Mouse (Mus musculus): ENCODE measurements around the gene H3f3b. TPM values are rescaled to one million over a fixed set of nuclear protein-coding genes. Genes with fewer than 3 reads are reported as not detected.
A peak's percentile ranks its signal among the peaks of the same experiment; 100 is the strongest.

The H3f3b gene
- polyA plus RNA-seq, 1 experiment, result 633 TPM

GRCm38 (mm10) chr11:116000607-116001006 lies 27.2 kb downstream of the H3f3b start:
- no peak for TF ChIP-seq FOSL1 (IDR thresholded peaks at IDR 0.05; ENCODE audit: insufficient read depth, low read length, poor library complexity, severe bottlenecking)
- no peak for TF ChIP-seq USF1 (IDR thresholded peaks at IDR 0.05; ENCODE audit: low read depth)
- no peak for TF ChIP-seq MYOG (IDR thresholded peaks at IDR 0.05; ENCODE audit: control insufficient read depth, extremely low read depth, insufficient read length)
- TF ChIP-seq CEBPB (IDR thresholded peaks at IDR 0.05; ENCODE audit: low read depth), result no peak
- TF ChIP-seq MAX (IDR thresholded peaks at IDR 0.05), result no peak
- no peak for TF ChIP-seq CTCF (IDR thresholded peaks at IDR 0.05; ENCODE audit: control insufficient read depth, insufficient read depth, insufficient read length)
- no peak for TF ChIP-seq MYOD1 (IDR thresholded peaks at IDR 0.05; ENCODE audit: control insufficient read depth, insufficient read length, low read depth)
- Histone ChIP-seq H3ac (ENCODE audit: control insufficient read depth, insufficient read length, low read depth) (no peak overlapping the region), H3K27me3 (ENCODE audit: control insufficient read depth, insufficient read depth, insufficient read length) (no peaks in the 10 kb centered on the region), H3K79me3 (ENCODE audit: low read depth) (no peaks in the 10 kb centered on the region), H3K36me3 (ENCODE audit: control insufficient read depth, insufficient read depth) (no peaks in the 10 kb centered on the region), H3K79me2 (ENCODE audit: control insufficient read depth, insufficient read depth) (no peaks in the 10 kb centered on the region), H3K4me3 (ENCODE audit: insufficient read depth, poor library complexity, severe bottlenecking) (no peak overlapping the region)

DNA sequence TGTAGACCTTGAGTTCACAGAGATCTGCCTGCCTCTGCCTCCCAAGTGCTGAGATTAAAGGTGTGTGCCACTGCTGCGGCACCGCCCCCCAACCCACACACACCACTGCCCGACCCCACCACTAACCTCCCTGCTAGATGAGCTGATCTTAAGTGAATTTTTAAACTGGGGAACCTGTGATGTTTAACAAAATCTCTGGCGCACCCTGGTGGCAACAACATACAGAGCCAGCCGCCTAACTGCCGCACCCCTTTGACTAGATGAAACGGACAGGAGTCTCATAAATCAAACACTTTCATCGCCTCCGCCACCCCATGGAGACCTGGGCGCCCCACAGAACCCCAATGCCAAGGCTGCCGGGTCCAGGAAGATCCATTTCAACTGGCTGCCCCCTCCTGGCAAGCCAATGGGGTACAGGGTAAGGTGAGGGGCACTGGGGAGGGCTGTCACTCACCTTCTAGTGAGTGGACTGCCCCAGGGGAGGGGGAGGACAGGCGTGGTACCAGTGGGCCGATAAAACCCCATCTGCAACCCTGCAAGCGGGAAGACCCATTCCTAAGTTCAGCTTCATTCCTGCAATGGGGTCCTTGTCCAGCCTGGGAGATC lies 28.1 kb downstream of the H3f3b start:
- TF ChIP-seq MAX (IDR thresholded peaks at IDR 0.05) (no peak), USF1 (IDR thresholded peaks at IDR 0.05; ENCODE audit: low read depth) (no peak), CTCF (IDR thresholded peaks at IDR 0.05; ENCODE audit: control insufficient read depth, insufficient read depth, insufficient read length) (peak; percentile 46), MYOG (IDR thresholded peaks at IDR 0.05; ENCODE audit: control insufficient read depth, extremely low read depth, insufficient read length) (no peak), CEBPB (IDR thresholded peaks at IDR 0.05; ENCODE audit: low read depth) (no peak), FOSL1 (IDR thresholded peaks at IDR 0.05; ENCODE audit: insufficient read depth, low read length, poor library complexity, severe bottlenecking) (no peak), MYOD1 (IDR thresholded peaks at IDR 0.05; ENCODE audit: control insufficient read depth, insufficient read length, low read depth) (no peak)
- H3K4me3 ChIP-seq (ENCODE audit: insufficient read depth, poor library complexity, severe bottlenecking), result no peak overlapping the region
- H3K36me3 ChIP-seq (ENCODE audit: control insufficient read depth, insufficient read depth), result no peaks in the 10 kb centered on the region

GRCm38 (mm10) chr11:115999027-115999426 lies 28.7 kb downstream of the H3f3b start:
- H3ac ChIP-seq (ENCODE audit: control insufficient read depth, insufficient read length, low read depth), result no peak overlapping the region
- no peak for TF ChIP-seq CTCF (IDR thresholded peaks at IDR 0.05; ENCODE audit: control insufficient read depth, insufficient read depth, insufficient read length)
- H3K79me2 ChIP-seq (ENCODE audit: control insufficient read depth, insufficient read depth), result no peaks in the 10 kb centered on the region
- no peaks in the 10 kb centered on the region for H3K36me3 ChIP-seq (ENCODE audit: control insufficient read depth, insufficient read depth)
- no peaks in the 10 kb centered on the region for H3K79me3 ChIP-seq (ENCODE audit: low read depth)
- H3K4me3 ChIP-seq (ENCODE audit: insufficient read depth, poor library complexity, severe bottlenecking), result no peak overlapping the region
- no peaks in the 10 kb centered on the region for H3K27me3 ChIP-seq (ENCODE audit: control insufficient read depth, insufficient read depth, insufficient read length)

More for the DNA sequence above, 28.1 kb downstream of the H3f3b start:
- no peaks in the 10 kb centered on the region for H3K79me3 ChIP-seq (ENCODE audit: low read depth)
- no peaks in the 10 kb centered on the region for H3K27me3 ChIP-seq (ENCODE audit: control insufficient read depth, insufficient read depth, insufficient read length)
- no peak overlapping the region for H3ac ChIP-seq (ENCODE audit: control insufficient read depth, insufficient read length, low read depth)
- H3K79me2 ChIP-seq (ENCODE audit: control insufficient read depth, insufficient read depth), result no peaks in the 10 kb centered on the region

DNA sequence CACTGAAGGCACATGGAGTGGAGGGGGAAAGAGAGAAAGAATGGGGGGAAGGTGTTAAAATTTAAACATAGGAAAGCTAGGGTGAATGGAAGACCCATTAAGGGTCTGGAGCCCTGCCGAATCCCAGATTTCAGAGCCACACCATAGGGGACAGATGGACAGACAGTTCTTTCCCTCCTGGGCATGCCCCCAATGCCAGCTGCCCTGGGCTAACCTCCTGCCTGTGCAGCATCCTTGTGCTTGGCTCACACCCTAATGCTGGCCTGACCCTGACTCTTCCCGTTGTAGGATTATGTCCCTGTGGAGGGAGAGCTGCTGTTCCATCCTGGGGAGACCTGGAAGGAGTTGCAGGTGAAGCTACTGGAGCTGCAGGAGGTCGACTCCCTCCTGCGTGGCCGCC lies 30.1 kb downstream of the H3f3b start:
- no peaks in the 10 kb centered on the region for H3K27me3 ChIP-seq (ENCODE audit: control insufficient read depth, insufficient read depth, insufficient read length)
- H3K36me3 ChIP-seq (ENCODE audit: control insufficient read depth, insufficient read depth), result no peaks in the 10 kb centered on the region
- TF ChIP-seq CTCF (IDR thresholded peaks at IDR 0.05; ENCODE audit: control insufficient read depth, insufficient read depth, insufficient read length) (no peak), FOSL1 (IDR thresholded peaks at IDR 0.05; ENCODE audit: insufficient read depth, low read length, poor library complexity, severe bottlenecking) (no peak), USF1 (IDR thresholded peaks at IDR 0.05; ENCODE audit: low read depth) (no peak), MYOG (IDR thresholded peaks at IDR 0.05; ENCODE audit: control insufficient read depth, extremely low read depth, insufficient read length) (no peak), MAX (IDR thresholded peaks at IDR 0.05) (no peak), MYOD1 (IDR thresholded peaks at IDR 0.05; ENCODE audit: control insufficient read depth, insufficient read length, low read depth) (no peak), CEBPB (IDR thresholded peaks at IDR 0.05; ENCODE audit: low read depth) (no peak)
- H3K4me3 ChIP-seq (ENCODE audit: insufficient read depth, poor library complexity, severe bottlenecking), result no peak overlapping the region
- H3K79me3 ChIP-seq (ENCODE audit: low read depth), result no peaks in the 10 kb centered on the region
- H3K79me2 ChIP-seq (ENCODE audit: control insufficient read depth, insufficient read depth), result no peaks in the 10 kb centered on the region
- no peak overlapping the region for H3ac ChIP-seq (ENCODE audit: control insufficient read depth, insufficient read length, low read depth)

DNA sequence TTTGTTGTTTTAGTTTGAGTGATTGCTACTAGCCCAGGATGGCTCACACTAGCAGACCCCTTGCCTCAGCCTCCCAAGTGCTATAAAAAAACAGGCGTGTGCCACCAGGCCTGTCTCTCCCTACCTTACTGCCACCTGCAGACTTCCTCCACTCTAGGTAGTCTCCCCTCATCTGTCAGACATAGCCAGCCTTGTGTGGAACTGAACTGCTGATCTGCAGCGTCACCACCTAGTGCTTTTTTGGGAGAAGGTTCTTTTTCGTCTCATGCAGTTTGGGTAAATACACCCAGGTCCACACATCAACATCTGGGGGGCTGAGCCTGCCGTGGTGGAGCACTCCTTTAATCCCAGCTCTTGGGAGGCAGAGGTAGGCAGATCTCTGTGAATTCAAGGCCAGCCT lies 30.7 kb downstream of the H3f3b start:
- Histone ChIP-seq H3K79me2 (ENCODE audit: control insufficient read depth, insufficient read depth) (no peaks in the 10 kb centered on the region), H3K4me3 (ENCODE audit: insufficient read depth, poor library complexity, severe bottlenecking) (no peak overlapping the region), H3ac (ENCODE audit: control insufficient read depth, insufficient read length, low read depth) (no peak overlapping the region), H3K27me3 (ENCODE audit: control insufficient read depth, insufficient read depth, insufficient read length) (no peaks in the 10 kb centered on the region), H3K36me3 (ENCODE audit: control insufficient read depth, insufficient read depth) (no peaks in the 10 kb centered on the region), H3K79me3 (ENCODE audit: low read depth) (no peaks in the 10 kb centered on the region)
- TF ChIP-seq MYOG (IDR thresholded peaks at IDR 0.05; ENCODE audit: control insufficient read depth, extremely low read depth, insufficient read length) (no peak), USF1 (IDR thresholded peaks at IDR 0.05; ENCODE audit: low read depth) (no peak), CTCF (IDR thresholded peaks at IDR 0.05; ENCODE audit: control insufficient read depth, insufficient read depth, insufficient read length) (peak; percentile 35)

DNA sequence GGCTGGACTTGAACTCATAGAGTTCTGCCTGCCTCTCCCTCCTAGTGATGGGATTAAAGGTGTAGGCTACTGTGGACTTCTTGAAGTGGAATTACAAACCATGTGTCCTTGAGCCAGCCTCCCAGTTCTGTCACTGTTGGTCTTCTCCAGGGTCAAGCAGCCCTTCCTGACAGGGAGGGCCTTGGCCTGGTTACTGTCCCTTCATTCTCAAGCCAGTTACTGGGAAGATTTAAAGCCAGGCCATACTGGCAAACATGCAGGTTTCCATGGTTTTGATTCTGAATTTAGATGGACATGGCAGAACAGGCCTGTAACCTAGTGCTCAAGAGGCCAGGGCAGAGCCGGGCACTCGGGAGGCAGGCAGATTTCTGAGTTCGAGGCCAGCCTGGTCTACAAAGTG lies 32.5 kb downstream of the H3f3b start:
- Histone ChIP-seq H3K36me3 (ENCODE audit: control insufficient read depth, insufficient read depth) (no peaks in the 10 kb centered on the region), H3K4me3 (ENCODE audit: insufficient read depth, poor library complexity, severe bottlenecking) (no peak overlapping the region), H3K27me3 (ENCODE audit: control insufficient read depth, insufficient read depth, insufficient read length) (no peaks in the 10 kb centered on the region), H3ac (ENCODE audit: control insufficient read depth, insufficient read length, low read depth) (no peak overlapping the region), H3K79me2 (ENCODE audit: control insufficient read depth, insufficient read depth) (no peaks in the 10 kb centered on the region), H3K79me3 (ENCODE audit: low read depth) (no peaks in the 10 kb centered on the region)
- no peak for TF ChIP-seq USF1 (IDR thresholded peaks at IDR 0.05; ENCODE audit: low read depth)
- TF ChIP-seq FOSL1 (IDR thresholded peaks at IDR 0.05; ENCODE audit: insufficient read depth, low read length, poor library complexity, severe bottlenecking), result no peak
- TF ChIP-seq CTCF (IDR thresholded peaks at IDR 0.05; ENCODE audit: control insufficient read depth, insufficient read depth, insufficient read length), result no peak
- no peak for TF ChIP-seq MYOG (IDR thresholded peaks at IDR 0.05; ENCODE audit: control insufficient read depth, extremely low read depth, insufficient read length)
- no peak for TF ChIP-seq CEBPB (IDR thresholded peaks at IDR 0.05; ENCODE audit: low read depth)
- no peak for TF ChIP-seq MAX (IDR thresholded peaks at IDR 0.05)
- no peak for TF ChIP-seq MYOD1 (IDR thresholded peaks at IDR 0.05; ENCODE audit: control insufficient read depth, insufficient read length, low read depth)
